Mouse (Mus musculus): Measurements from ENCODE around the gene Mus81. TPM values are rescaled to one million over a fixed set of nuclear protein-coding genes. Genes with fewer than 3 reads are reported as not detected.

Gene Mus81
- polyA plus RNA-seq, 1 experiment from 2014 or later = 45.1 TPM

DNA sequence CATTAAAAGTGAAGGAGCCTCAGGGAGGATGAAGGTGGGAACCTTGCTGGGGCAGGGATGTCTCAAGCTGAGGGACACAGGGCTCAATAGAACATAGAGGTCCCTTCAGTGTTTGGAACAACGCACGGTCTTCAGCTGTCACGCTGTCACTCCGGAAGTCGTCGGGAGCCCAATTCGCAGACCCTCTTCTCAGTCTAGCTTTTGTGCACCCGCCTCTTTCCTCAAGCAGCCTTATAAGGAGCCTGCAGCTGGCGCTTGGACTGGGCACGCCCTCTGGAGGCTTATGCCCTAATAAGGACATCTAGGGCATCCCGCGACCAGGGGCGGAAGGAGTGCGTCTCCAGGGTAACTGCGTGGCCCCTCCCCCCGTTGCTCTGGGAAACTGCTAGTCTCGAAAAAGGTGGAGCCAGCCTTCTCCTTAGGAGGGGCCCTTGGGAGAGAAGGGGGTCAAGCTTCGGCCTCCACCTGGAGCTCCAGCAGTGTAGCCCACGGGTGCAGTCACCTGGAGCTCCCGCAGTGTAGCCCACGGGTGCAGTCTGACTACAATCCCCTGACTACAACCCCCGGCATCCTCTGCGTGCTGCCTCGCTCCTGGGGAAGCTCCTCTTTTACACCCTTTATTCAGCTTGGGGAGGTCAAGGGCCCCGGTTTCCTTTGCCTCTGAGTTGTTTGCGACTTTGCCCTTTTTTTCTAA, 823 bp upstream of the Mus81 start:
- H3K36me3 ChIP-seq (replicated peaks) = peaks cover 51% of the 10 kb centered on the region
- H3K9me3 ChIP-seq = no peaks in the 10 kb centered on the region

DNA sequence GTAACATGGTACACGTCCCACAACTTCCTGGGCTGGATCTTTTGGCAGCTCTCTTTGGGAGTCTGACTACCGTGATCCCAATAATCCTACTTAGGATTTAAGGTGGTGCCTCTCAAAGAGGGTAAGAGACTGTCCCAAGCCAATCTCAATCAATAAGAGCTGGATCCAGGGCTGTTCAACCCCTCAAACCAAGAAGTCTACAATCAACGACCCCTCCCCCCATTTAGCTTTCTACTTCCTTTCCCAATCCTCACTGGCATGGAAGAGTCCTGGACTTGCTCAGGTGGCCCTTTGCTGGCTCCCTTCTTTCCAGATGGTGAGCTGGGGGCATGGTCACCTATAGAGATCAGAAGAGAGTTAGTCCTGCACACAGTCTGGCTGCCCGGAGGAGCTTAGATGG, 1.4 kb downstream of the Mus81 start:
- peak overlapping the region; percentile 89 for H3K4me3 ChIP-seq
- no peak for DNase-seq (ENCODE audit: low spot score)
- H3K4me1 ChIP-seq = peaks cover 37% of the 10 kb centered on the region
- no peaks in the 10 kb centered on the region for H3K27me3 ChIP-seq (replicated peaks; ENCODE audit: low read depth, poor library complexity, severe bottlenecking)
- H3K9me3 ChIP-seq = no peaks in the 10 kb centered on the region
- H3K27ac ChIP-seq (replicated peaks) = no peak overlapping the region; the same call in 1 of the 2 replicates
- peaks cover 51% of the 10 kb centered on the region for H3K36me3 ChIP-seq (replicated peaks)
- 87% methylated on average over 4 of the region's 4 CpGs for WGBS

More for the DNA sequence above, 823 bp upstream of the Mus81 start:
- peak; percentile 98 for DNase-seq (ENCODE audit: low spot score)
- H3K4me1 ChIP-seq = peaks cover 50% of the 10 kb centered on the region
- peak overlapping the region; percentile 89 for H3K4me3 ChIP-seq
- H3K27ac ChIP-seq (replicated peaks) = peak overlapping the region; percentile 97
- H3K27me3 ChIP-seq (replicated peaks; ENCODE audit: low read depth, poor library complexity, severe bottlenecking) = no peaks in the 10 kb centered on the region
- under 1% methylated on average over 26 of the region's 26 CpGs for WGBS

DNA sequence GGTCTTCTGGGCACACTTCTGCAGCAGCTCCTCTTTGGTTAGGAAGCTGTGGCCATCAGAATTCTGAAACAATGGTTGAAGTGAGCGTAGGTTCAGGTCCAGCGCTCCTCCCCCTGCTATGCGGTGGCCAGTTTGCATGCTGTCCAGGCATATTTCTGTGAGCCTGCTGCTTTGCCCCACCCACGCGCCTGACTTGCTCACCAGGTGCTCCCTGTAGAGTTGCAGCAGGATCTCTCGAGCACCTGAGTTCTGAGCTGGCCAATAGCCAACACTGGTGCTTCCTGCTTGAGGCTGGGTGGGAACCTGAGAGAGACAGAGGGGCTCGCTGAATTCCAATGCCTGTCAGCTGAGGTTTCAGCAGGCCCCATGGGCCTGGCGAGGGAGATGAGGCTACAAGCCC, 1.9 kb downstream of the Mus81 start:
- Histone ChIP-seq H3K4me1 (peaks cover 36% of the 10 kb centered on the region), H3K27ac (replicated peaks) (0 out of 2 replicates have a peak overlapping the region, but pooled peaks have one; percentile 22), H3K27me3 (replicated peaks; ENCODE audit: low read depth, poor library complexity, severe bottlenecking) (no peaks in the 10 kb centered on the region), H3K36me3 (replicated peaks) (peaks cover 54% of the 10 kb centered on the region), H3K4me3 (peak overlapping the region; percentile 89; the same call in 1 of the 2 replicates), H3K9me3 (no peaks in the 10 kb centered on the region)
- DNase-seq (ENCODE audit: low spot score) = no peak
- WGBS = 95% methylated on average over 8 of the region's 8 CpGs

DNA sequence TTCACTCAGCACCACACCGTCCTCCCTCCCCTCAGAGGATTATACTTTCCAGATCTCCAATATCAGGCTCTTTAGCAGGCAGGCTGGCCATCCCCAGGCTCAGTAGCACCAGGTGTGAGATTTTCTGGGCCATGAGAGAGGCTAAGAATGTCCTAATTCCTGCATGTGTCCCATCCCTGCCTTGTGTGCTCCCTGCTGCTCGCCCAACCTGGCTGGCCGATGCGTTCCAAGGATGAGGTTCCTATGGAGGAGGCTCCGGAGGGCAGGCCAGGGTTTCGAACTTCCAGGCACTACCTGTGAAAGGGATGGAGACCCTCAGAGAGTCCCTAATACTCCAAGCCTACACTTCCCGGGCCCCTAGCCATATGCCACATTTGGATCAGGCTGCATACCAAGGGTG, 2.4 kb downstream of the Mus81 start:
- Histone ChIP-seq H3K27ac (replicated peaks) (0 out of 2 replicates have a peak overlapping the region, but pooled peaks have one; percentile 22), H3K9me3 (no peaks in the 10 kb centered on the region), H3K4me3 (0 out of 2 replicates have a peak overlapping the region, but pooled peaks have one; percentile 89), H3K4me1 (peaks cover 36% of the 10 kb centered on the region), H3K27me3 (replicated peaks; ENCODE audit: low read depth, poor library complexity, severe bottlenecking) (no peaks in the 10 kb centered on the region), H3K36me3 (replicated peaks) (peaks cover 59% of the 10 kb centered on the region)
- 93% methylated on average over 7 of the region's 7 CpGs for WGBS
- DNase-seq (ENCODE audit: low spot score) = no peak

DNA sequence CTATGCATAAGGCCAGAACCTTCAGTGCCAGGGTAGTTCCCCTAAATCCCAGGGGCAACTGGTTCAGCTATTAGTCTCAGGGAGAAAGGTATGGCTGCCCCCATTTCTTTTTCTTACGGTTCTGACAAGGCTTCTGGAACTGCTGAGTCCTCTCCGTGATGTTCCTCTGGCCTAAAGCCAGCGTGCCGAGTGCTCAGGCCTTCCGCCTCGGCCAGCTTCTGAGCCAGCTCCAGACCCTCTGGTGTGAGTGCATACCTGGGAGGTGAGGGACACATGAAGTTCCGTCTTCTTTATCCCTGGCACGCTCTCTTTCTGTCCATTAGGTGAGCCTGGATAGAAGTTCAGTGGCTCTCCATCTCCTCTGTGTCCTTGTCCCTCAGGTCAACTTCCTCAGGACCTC, 2.8 kb downstream of the Mus81 start:
- 94% methylated on average over 8 of the region's 8 CpGs for WGBS
- Histone ChIP-seq H3K27ac (replicated peaks) (no peak overlapping the region), H3K27me3 (replicated peaks; ENCODE audit: low read depth, poor library complexity, severe bottlenecking) (no peaks in the 10 kb centered on the region), H3K36me3 (replicated peaks) (peaks cover 63% of the 10 kb centered on the region), H3K4me3 (no peak overlapping the region), H3K9me3 (no peaks in the 10 kb centered on the region), H3K4me1 (peaks cover 36% of the 10 kb centered on the region)
- no peak for DNase-seq (ENCODE audit: low spot score)

DNA sequence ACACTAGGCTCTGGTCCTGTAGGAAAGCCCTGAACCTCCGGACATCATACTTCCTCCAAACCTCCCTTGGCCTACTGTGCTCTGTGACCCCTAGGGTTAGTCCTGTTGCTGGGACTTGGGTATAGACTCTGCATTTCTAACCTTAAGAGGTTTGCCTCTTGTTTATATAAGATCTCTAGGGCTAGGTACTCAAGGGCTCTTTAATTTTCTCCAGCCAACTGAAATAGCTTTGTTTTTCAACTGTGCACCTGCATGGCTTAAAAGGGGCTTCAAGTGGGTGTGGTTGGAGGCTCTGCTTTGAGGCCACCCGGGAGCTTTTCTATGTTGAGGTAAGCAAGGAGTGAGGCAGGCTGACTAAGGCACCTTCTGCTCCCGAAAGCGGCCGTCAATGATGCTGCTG, 3.7 kb downstream of the Mus81 start:
- H3K4me3 ChIP-seq = no peak overlapping the region
- H3K27ac ChIP-seq (replicated peaks) = no peak overlapping the region
- DNase-seq (ENCODE audit: low spot score) = no peak
- peaks cover 30% of the 10 kb centered on the region for H3K4me1 ChIP-seq
- H3K27me3 ChIP-seq (replicated peaks; ENCODE audit: low read depth, poor library complexity, severe bottlenecking) = no peaks in the 10 kb centered on the region
- H3K9me3 ChIP-seq = no peaks in the 10 kb centered on the region
- 90% methylated on average over 5 of the region's 5 CpGs for WGBS
- H3K36me3 ChIP-seq (replicated peaks) = peaks cover 72% of the 10 kb centered on the region

DNA sequence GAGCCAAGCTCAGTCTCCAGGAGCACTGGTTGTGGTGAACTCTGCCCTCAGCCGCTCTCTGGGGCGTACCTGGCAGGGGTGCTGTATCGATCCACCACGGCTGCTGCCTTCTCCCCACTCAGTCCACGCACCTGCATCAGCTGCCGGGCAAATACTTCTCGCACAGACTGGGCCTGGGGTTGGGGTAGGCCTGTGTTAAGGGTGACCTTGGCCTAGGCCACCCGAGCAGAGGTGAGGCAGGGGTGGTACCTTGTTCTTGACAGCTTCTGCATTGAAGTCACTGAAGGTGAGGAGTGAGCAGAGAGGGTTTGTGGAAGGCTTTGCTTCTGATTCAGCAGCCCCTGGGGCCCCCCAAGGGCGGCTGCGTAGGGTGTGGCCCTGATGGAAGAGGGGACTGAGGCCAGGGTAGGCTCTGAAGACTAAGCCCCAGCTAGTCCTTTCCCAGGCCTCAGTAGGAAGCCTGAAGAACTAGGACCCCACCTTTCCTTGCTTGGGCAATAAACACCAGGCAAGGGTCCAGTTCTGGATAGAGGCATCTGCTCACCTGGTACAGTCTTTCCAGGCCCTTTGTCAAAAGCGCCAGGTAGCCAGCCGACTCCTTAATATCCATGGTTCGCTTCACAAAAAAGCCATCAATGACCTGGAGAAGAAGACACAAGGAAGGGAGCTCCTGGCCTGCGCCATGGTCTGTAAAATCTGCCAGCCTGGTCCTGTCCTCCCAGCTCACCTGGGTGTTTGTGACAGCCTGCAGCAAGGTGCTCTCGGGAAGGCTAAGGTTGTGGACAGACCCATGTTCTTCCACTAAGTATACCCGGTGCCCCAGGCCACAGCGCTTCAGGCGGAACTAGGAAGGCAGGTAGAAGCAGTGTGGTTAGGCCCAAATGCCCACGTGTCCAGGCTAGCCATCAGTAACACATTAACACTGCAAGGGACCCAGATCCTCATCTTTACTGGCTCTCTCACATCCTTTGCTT, 4.5 kb downstream of the Mus81 start:
- Histone ChIP-seq H3K4me1 (peaks cover 23% of the 10 kb centered on the region), H3K9me3 (no peaks in the 10 kb centered on the region), H3K4me3 (no peak overlapping the region; the same call in 1 of the 2 replicates), H3K36me3 (replicated peaks) (peaks cover 80% of the 10 kb centered on the region), H3K27ac (replicated peaks) (no peak overlapping the region), H3K27me3 (replicated peaks; ENCODE audit: low read depth, poor library complexity, severe bottlenecking) (no peaks in the 10 kb centered on the region)
- 93% methylated on average over 19 of the region's 19 CpGs for WGBS
- DNase-seq (ENCODE audit: low spot score) = no peak

DNA sequence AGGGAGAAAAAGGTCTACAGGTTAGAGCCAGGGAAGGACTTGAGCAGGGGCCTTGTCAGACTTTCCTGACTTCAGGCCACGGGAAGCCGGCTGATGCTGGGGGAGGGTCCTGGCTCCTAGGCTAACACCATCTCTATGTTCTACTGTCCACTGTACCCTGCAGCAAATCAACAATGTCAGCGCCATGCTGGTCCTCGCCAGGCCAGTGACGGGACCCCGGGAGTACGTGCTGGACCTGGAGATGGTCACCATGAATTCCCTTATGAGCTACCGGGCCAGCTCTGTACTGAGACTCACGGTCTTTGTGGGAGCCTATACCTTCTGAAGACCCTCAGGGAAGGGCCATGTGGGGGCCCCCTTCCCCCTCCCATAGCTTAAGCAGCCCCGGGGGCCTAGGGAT, 6.8 kb downstream of the Mus81 start:
- Histone ChIP-seq H3K4me3 (no peak overlapping the region), H3K27ac (replicated peaks) (no peak overlapping the region), H3K27me3 (replicated peaks; ENCODE audit: low read depth, poor library complexity, severe bottlenecking) (no peaks in the 10 kb centered on the region), H3K36me3 (replicated peaks) (peaks cover 97% of the 10 kb centered on the region), H3K4me1 (peaks cover 6% of the 10 kb centered on the region), H3K9me3 (no peaks in the 10 kb centered on the region)
- no peak for DNase-seq (ENCODE audit: low spot score)
- WGBS = 89% methylated on average over 10 of the region's 10 CpGs

DNA sequence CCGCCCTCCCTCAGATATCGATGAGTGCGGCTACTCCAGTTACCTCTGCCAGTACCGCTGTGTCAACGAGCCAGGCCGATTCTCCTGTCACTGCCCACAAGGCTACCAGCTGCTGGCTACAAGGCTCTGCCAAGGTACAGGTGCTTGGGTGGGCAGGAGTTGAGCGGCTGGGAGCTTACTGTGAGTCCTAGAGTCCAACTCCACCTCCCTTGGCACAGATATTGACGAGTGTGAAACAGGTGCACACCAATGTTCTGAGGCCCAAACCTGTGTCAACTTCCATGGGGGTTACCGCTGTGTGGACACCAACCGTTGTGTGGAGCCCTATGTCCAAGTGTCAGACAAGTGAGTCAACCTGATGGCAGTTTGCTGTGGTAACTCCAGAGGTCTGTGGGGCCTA, 8.2 kb downstream of the Mus81 start:
- H3K27me3 ChIP-seq (replicated peaks; ENCODE audit: low read depth, poor library complexity, severe bottlenecking) = no peaks in the 10 kb centered on the region
- WGBS = 90% methylated on average over 10 of the region's 10 CpGs

DNA sequence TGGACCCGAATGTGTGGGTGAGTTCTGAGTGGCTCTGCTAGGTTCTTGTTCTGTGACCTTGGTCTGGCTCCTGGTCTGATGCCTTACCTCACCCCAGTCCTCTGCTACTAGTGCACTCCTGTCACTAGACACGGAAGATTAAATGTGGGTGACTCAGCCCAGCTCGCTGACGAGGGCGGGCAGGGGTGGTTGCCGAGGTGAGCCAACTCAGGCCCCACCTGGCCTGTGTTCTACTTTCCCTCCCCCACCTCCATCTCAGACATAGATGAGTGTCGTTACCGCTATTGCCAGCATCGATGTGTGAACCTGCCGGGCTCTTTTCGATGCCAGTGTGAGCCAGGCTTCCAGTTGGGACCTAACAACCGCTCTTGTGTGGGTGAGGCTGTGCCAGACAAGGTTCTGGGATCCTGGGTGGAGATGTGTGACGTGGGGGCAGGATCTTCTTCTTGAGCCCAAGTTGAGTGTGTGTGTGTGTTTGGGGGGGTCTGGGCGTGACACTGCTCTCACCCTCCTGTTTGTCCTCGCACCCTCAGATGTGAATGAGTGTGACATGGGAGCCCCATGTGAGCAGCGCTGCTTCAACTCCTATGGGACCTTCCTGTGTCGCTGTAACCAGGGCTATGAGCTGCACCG, 10.4 kb downstream of the Mus81 start:
- H3K4me3 ChIP-seq = no peak overlapping the region; the same call in 1 of the 2 replicates
- peaks cover 69% of the 10 kb centered on the region for H3K36me3 ChIP-seq (replicated peaks)
- no peak overlapping the region for H3K27ac ChIP-seq (replicated peaks)
- H3K27me3 ChIP-seq (replicated peaks; ENCODE audit: low read depth, poor library complexity, severe bottlenecking) = no peaks in the 10 kb centered on the region
- no peaks in the 10 kb centered on the region for H3K9me3 ChIP-seq
- DNase-seq (ENCODE audit: low spot score) = no peak
- 92% methylated on average over 18 of the region's 18 CpGs for WGBS
- H3K4me1 ChIP-seq = peaks cover 32% of the 10 kb centered on the region

More for the DNA sequence above, 8.2 kb downstream of the Mus81 start:
- no peak for DNase-seq (ENCODE audit: low spot score)
- peaks cover 16% of the 10 kb centered on the region for H3K4me1 ChIP-seq
- H3K4me3 ChIP-seq = no peak overlapping the region
- no peaks in the 10 kb centered on the region for H3K9me3 ChIP-seq
- no peak overlapping the region for H3K27ac ChIP-seq (replicated peaks)
- H3K36me3 ChIP-seq (replicated peaks) = peaks cover 91% of the 10 kb centered on the region

DNA sequence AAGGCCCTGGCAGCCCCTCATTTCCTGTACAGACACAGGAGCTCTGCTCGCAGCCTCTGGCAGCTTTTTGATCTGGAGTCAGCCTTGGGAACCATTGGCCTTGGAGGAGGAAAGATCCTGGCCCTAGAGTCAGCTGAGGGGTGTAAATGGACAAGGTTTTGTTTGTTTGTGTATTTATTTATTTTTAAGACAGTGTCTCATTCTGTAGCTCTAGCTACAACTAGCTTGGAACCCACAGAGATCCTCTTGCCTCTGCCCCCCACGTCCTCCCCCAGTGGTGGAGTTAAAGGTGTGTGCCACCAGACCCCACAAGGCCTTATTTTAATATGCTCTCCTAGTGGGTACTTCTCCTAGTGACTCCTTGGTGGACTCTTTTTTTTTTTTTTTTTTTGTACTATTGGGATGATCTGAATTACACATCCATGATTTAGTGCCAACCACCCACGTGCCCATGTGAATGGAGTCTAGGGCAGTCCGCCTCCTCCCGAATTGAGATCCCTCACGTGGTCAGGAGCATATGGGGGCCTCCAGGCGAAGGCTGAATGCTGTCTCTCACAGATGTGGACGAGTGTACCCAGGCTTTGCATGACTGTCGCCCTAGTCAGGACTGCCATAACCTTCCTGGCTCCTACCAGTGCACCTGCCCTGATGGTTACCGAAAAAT, 11.1 kb downstream of the Mus81 start:
- Histone ChIP-seq H3K36me3 (replicated peaks) (peaks cover 62% of the 10 kb centered on the region), H3K4me3 (no peak overlapping the region; the same call in 1 of the 2 replicates), H3K9me3 (no peaks in the 10 kb centered on the region), H3K4me1 (peaks cover 32% of the 10 kb centered on the region), H3K27ac (replicated peaks) (no peak overlapping the region), H3K27me3 (replicated peaks; ENCODE audit: low read depth, poor library complexity, severe bottlenecking) (no peaks in the 10 kb centered on the region)
- WGBS = 89% methylated on average over 10 of the region's 10 CpGs
- no peak for DNase-seq (ENCODE audit: low spot score)
